31 mouse cellular contexts compared by ENCODE assay signal in the genomic region with DNA sequence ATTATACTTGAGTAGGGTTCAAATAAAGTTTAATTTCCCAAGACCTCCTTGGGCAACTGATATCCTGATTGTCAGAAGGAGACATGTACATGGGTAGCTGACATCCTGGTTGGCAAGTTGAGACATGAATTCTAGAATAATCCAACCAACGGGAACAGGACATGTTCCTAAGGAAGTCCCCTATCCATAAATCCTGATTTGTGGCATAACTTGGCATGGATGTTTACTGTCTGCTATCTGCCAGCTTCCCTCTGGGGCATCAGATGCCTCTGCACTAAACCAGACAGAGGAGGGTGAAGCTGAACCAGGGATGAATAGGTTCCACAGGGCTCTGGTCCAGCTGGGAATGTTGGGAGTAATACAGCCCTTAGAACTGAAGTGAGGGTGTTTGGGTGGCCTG.
"Had no signal": no experiment of that assay in that cellular context is flagged by ENCODE, and none has a peak within 500 bp of the region (broad histone marks: within the 10 kb centered on the region; RNA-seq: fewer than 3 reads in every experiment).

No protein-coding gene starts in this region.

- H3K9me3 ChIP-seq: limb, embryonic 10.5 days; limb, embryonic 12.5 days; limb, embryonic 13.5 days; limb, embryonic 15.5 days; liver, embryonic 13.5 days; liver, embryonic 15.5 days; lung, embryonic 15.5 days; midbrain, embryonic 10.5 days; midbrain, embryonic 12.5 days; midbrain, embryonic 13.5 days; midbrain, embryonic 15.5 days had no signal

- H3K4me2 ChIP-seq: limb, embryonic 12.5 days; limb, embryonic 13.5 days; limb, embryonic 15.5 days; liver, embryonic 11.5 days; liver, embryonic 12.5 days; liver, embryonic 13.5 days; liver, embryonic 15.5 days; lung, embryonic 14.5 days; lung, embryonic 15.5 days; midbrain, embryonic 11.5 days; midbrain, embryonic 12.5 days; midbrain, embryonic 13.5 days; midbrain, embryonic 15.5 days had no signal

- H3K27ac ChIP-seq: limb, embryonic 10.5 days; limb, embryonic 12.5 days; limb, embryonic 13.5 days; limb, embryonic 15.5 days; liver, embryonic 12.5 days; liver, embryonic 13.5 days; liver, embryonic 14.5 days; liver, embryonic 15.5 days; lung, embryonic 15.5 days; macrophage; midbrain, embryonic 10.5 days; midbrain, embryonic 12.5 days; midbrain, embryonic 13.5 days; midbrain, embryonic 15.5 days had no signal

- H3K4me1 ChIP-seq: limb, embryonic 10.5 days; limb, embryonic 12.5 days; limb, embryonic 13.5 days; limb, embryonic 15.5 days; liver, embryonic 12.5 days; liver, embryonic 13.5 days; liver, embryonic 15.5 days; lung, embryonic 15.5 days; megakaryocyte, embryonic 14.5 days; midbrain, embryonic 10.5 days; midbrain, embryonic 12.5 days; midbrain, embryonic 13.5 days; midbrain, embryonic 15.5 days had no signal

- H3K9ac ChIP-seq: limb, embryonic 12.5 days; limb, embryonic 13.5 days; limb, embryonic 15.5 days; liver, embryonic 12.5 days; liver, embryonic 13.5 days; liver, embryonic 14.5 days; liver, embryonic 15.5 days; liver, postnatal 0 days; lung, embryonic 14.5 days; lung, embryonic 15.5 days; midbrain, embryonic 12.5 days; midbrain, embryonic 13.5 days; midbrain, embryonic 15.5 days had no signal

- H3K27me3 ChIP-seq: limb, embryonic 12.5 days; limb, embryonic 13.5 days; limb, embryonic 15.5 days; liver, embryonic 12.5 days; liver, embryonic 13.5 days; liver, embryonic 15.5 days; lung, embryonic 15.5 days; megakaryocyte, embryonic 14.5 days; midbrain, embryonic 12.5 days; midbrain, embryonic 13.5 days; midbrain, embryonic 15.5 days had no signal

- ATAC-seq: liver, embryonic 12.5 days; liver, postnatal 0 days; lung, postnatal 0 days; midbrain, embryonic 13.5 days; midbrain, embryonic 15.5 days; midbrain, embryonic 16.5 days had no signal

- H3K36me3 ChIP-seq: limb, embryonic 10.5 days; limb, embryonic 12.5 days; limb, embryonic 13.5 days; limb, embryonic 15.5 days; liver, embryonic 12.5 days; liver, embryonic 13.5 days; liver, embryonic 15.5 days; lung, embryonic 15.5 days; midbrain, embryonic 10.5 days; midbrain, embryonic 12.5 days; midbrain, embryonic 13.5 days; midbrain, embryonic 15.5 days had no signal

- DNase-seq: left cerebral cortex, postnatal 4 days; liver; liver, embryonic 13.5 days; liver, postnatal 0 days; lung, adult 18-20 months; lung, adult 2 months; lung, embryonic 14.5 days; lung, postnatal 10 days; lung, postnatal 14 days; lung, postnatal 36 days; lung, postnatal 4 days; midbrain, embryonic 14.5 days had no signal

- H3K4me3 ChIP-seq: limb, embryonic 10.5 days; limb, embryonic 12.5 days; limb, embryonic 13.5 days; limb, embryonic 15.5 days; liver, embryonic 12.5 days; liver, embryonic 13.5 days; liver, embryonic 15.5 days; lung, embryonic 15.5 days; megakaryocyte, embryonic 14.5 days; midbrain, embryonic 10.5 days; midbrain, embryonic 12.5 days; midbrain, embryonic 13.5 days; midbrain, embryonic 15.5 days; myocyte had no signal
